Mouse (Mus musculus): Measurements from ENCODE around the gene Myo7a. TPM values are rescaled to one million over a fixed set of nuclear protein-coding genes. Genes with fewer than 3 reads are reported as not detected.
A peak's percentile ranks its signal among the peaks of the same experiment; 100 is the strongest.

Gene Myo7a
- 31.4 and 48.8 TPM in 2 replicates for polyA plus RNA-seq (2011; ENCODE audit: insufficient read length, low read depth, missing spikeins)

DNA sequence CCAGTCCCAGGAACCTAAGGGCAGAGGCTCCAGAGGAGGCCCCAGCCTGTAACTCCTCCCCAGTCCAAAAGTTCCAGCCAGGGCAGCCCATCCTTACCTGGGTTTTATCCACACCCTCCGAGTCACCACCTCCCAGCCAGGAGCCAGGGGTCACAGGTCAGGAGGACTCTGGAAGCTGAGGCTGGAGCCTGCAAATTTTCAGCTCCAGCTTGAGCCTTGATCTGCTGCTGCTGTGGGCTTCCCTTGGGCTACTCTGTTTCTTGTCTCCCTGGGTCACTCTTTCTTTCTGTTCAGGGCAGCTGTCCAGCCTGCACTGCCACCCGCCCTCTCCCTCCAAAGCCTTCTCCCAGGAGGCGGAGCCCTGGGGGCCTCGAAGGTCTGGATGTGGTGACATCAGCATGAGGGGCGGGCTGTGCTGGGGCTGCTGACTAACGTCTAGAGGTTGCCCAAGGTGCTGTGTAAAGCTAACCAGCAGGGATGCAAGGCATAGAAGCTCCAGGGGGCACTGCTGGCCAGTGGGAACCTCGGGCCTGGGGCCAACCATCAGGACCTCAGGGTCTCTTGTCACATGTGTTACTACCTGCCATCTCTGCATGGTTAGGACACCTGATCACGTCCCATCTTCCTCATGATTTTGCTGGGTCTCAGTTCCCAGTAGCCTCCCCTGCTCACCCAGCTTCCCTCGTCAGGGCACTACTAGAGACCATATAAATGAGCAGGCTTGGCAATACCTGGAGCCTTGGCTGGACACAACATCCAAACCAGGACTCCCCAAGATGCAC lies at the start of gene Myo7a:
Gene Myo7a (minus strand): TSS at position 346 of the 782 bp plus-strand sequence.
- peak; percentile 76 for TF ChIP-seq POLR2A (IDR thresholded peaks at IDR 0.05; ENCODE audit: low read depth, low read length)
- no peak for TF ChIP-seq CTCF (IDR thresholded peaks at IDR 0.05; ENCODE audit: borderline replicate concordance, insufficient read depth, low read length)
- Histone ChIP-seq H3K27ac (ENCODE audit: insufficient read depth, low read length) (peak within 1 kb of the TSS; percentile 20; the same call in 1 of the 2 replicates), H3K4me1 (ENCODE audit: control insufficient read depth, insufficient read depth, low read length) (peaks cover 10% of the 10 kb centered on the region), H3K4me3 (ENCODE audit: insufficient read depth, low read length) (peak within 1 kb of the TSS; percentile 25)

DNA sequence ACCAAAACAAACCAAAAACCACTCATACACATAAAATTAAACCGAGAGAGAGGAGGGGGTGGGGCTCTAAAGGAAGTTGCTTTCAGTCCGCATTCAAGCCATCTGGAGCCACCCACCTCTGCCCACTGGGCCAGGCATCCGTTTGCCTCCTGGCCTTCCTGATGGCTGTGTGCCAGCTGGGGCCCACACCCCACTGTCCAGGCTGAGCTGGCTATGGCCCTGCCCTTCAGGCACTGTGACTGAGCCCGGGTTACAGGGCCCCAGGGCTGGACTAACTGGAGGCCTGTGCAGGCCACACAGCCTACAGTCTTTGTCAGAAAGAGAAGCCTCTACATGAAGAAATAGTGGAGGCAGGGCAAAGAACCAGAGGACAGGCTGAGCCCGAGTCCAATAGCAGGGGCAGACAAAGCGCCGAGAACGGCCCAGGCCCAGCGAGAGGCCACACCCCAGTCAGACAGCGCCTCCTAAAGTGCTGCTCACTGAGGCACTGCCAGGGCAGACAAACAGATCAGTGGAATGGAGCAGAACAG lies 45.7 kb upstream of the Myo7a start:
- TF ChIP-seq POLR2A (IDR thresholded peaks at IDR 0.05; ENCODE audit: low read depth, low read length): no peak
- TF ChIP-seq CTCF (IDR thresholded peaks at IDR 0.05; ENCODE audit: borderline replicate concordance, insufficient read depth, low read length): no peak
- H3K4me3 ChIP-seq (ENCODE audit: insufficient read depth, low read length): no peak overlapping the region
- H3K27ac ChIP-seq (ENCODE audit: insufficient read depth, low read length): peak overlapping the region; percentile 11; the same call in 1 of the 2 replicates
- peaks cover 3% of the 10 kb centered on the region for H3K4me1 ChIP-seq (ENCODE audit: control insufficient read depth, insufficient read depth, low read length)

DNA sequence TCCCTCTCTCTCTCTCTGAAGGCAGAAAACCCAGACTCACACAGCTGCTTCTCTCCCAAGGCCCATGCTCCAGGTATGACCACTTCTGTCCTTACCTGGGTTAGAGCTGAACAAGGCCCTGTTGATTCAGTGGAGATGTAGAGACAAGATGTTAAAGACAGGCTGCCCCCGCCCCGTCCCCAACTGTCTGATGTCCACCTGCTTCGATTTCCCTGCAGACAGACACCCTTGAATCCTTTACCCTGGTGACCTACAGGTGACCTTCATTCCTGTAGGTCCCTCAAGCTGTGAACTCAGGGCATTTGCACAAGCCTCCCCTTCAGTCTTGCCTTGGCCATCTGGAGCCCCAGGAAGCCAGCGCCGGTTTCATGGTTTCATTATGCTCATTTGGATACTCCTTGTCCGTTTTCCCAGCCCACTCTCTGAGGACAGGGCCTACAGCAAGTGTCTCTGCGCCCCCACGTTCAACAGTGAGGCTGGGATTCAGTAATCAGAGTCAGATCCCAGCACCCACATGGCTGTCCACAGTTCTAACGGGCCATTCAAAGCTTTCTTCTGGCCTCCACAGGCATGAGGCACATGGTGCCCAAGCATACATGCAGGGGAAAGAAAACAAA lies 45.2 kb upstream of the Myo7a start:
- Histone ChIP-seq H3K27ac (ENCODE audit: insufficient read depth, low read length) (no peak overlapping the region; the same call in 1 of the 2 replicates), H3K4me3 (ENCODE audit: insufficient read depth, low read length) (no peak overlapping the region), H3K4me1 (ENCODE audit: control insufficient read depth, insufficient read depth, low read length) (peaks cover 7% of the 10 kb centered on the region)
- no peak for TF ChIP-seq POLR2A (IDR thresholded peaks at IDR 0.05; ENCODE audit: low read depth, low read length)
- TF ChIP-seq CTCF (IDR thresholded peaks at IDR 0.05; ENCODE audit: borderline replicate concordance, insufficient read depth, low read length): no peak

DNA sequence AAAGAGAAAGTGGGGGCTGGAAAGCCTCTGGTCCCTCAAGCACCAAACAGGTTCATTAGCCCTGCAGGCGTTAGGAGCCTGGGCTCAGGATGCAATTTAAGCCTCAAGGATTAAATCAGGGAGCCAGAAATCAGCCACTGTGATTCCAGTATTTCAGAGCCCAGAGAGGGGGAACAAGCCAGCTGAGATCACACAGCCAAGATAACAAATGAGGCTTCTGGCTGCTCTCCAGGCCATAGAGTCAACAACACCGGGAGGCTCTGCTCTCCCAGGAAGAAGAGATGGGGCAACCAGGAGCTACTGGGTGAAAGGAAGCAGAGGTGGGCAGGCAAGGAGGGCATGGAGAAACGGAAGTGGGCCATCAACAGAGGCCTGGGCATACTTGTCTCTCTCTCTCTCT lies 44.4 kb upstream of the Myo7a start:
- Histone ChIP-seq H3K4me1 (ENCODE audit: control insufficient read depth, insufficient read depth, low read length) (peaks cover 7% of the 10 kb centered on the region), H3K4me3 (ENCODE audit: insufficient read depth, low read length) (no peak overlapping the region), H3K27ac (ENCODE audit: insufficient read depth, low read length) (no peak overlapping the region)
- TF ChIP-seq CTCF (IDR thresholded peaks at IDR 0.05; ENCODE audit: borderline replicate concordance, insufficient read depth, low read length): no peak
- TF ChIP-seq POLR2A (IDR thresholded peaks at IDR 0.05; ENCODE audit: low read depth, low read length): no peak

DNA sequence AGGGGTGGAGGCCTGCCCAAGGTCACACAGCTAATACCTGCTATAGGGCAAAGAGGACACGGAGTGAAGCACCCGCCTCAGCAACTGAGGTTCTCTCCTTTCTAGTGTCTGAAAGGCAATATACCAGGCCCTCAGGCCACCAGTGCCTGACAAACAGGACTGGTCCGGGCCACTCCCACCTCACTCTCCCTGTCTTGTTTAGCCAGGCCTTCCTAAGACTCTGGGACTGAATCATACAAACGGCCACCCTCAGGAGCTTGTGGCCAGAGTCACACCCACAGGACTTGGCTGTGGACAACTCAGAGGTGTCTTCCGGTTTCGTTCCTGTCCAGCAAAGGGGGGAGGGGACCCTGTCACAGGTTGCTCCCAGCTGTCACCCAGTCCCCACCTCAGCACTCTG lies 42.9 kb upstream of the Myo7a start:
- H3K27ac ChIP-seq (ENCODE audit: insufficient read depth, low read length): no peak overlapping the region
- TF ChIP-seq POLR2A (IDR thresholded peaks at IDR 0.05; ENCODE audit: low read depth, low read length): no peak
- TF ChIP-seq CTCF (IDR thresholded peaks at IDR 0.05; ENCODE audit: borderline replicate concordance, insufficient read depth, low read length): no peak
- H3K4me3 ChIP-seq (ENCODE audit: insufficient read depth, low read length): no peak overlapping the region
- peaks cover 7% of the 10 kb centered on the region for H3K4me1 ChIP-seq (ENCODE audit: control insufficient read depth, insufficient read depth, low read length)

DNA sequence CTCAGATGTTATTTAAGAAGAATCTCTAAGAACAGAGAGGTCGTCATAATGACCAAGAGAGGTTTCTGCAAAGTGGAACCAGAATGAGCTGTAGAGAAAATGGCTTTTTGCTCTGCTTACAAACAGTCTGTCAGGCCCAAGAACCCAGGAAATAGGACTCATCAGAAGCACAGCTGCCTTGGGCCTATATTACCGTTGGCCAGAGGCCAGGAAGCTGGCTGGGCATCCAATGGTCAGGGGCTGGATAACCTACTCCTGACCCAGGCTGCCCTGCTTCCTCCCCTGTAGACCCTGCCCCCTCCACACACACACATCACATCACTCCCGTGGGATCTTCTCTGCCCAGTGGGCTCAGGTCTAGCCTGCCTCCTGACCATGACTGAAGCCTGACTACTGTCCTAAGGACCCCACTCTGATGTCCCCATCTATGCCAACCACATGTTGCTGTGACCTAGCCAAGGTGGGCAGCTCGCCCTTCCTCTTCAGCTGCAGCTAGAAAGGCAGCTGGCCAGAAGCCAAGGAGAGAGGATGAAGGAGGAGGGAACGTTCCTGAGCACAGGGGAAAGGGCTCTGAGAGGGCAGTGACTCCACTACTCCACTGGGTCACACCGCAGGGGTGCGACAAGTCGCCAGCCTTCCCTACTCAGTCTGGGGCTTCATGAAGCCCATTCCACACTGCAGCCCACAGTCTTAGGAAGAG lies 40.9 kb upstream of the Myo7a start:
- peaks cover 7% of the 10 kb centered on the region for H3K4me1 ChIP-seq (ENCODE audit: control insufficient read depth, insufficient read depth, low read length)
- no peak overlapping the region for H3K27ac ChIP-seq (ENCODE audit: insufficient read depth, low read length)
- TF ChIP-seq POLR2A (IDR thresholded peaks at IDR 0.05; ENCODE audit: low read depth, low read length): no peak
- TF ChIP-seq CTCF (IDR thresholded peaks at IDR 0.05; ENCODE audit: borderline replicate concordance, insufficient read depth, low read length): no peak
- H3K4me3 ChIP-seq (ENCODE audit: insufficient read depth, low read length): no peak overlapping the region

DNA sequence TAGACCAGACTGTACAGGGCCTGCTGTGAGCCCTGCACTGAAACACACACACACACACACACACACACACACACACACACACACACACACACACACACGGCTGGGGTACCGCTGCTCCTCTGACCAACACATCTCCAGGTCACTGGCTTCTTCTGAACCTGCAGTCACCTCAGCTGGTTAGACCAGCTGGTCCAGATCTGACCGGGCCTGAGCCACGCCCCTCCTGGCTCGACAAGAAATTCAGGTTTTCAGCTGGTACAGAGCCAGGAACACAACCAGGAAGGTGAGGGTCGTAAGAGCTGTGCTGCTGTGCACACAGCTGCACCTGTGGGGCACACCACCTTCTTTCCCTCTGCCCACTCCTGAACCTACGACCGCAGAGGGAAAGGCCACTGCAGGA lies 39.2 kb upstream of the Myo7a start:
- TF ChIP-seq CTCF (IDR thresholded peaks at IDR 0.05; ENCODE audit: borderline replicate concordance, insufficient read depth, low read length): no peak
- TF ChIP-seq POLR2A (IDR thresholded peaks at IDR 0.05; ENCODE audit: low read depth, low read length): no peak
- H3K4me3 ChIP-seq (ENCODE audit: insufficient read depth, low read length): no peak overlapping the region
- H3K4me1 ChIP-seq (ENCODE audit: control insufficient read depth, insufficient read depth, low read length): peaks cover 7% of the 10 kb centered on the region
- H3K27ac ChIP-seq (ENCODE audit: insufficient read depth, low read length): no peak overlapping the region

DNA sequence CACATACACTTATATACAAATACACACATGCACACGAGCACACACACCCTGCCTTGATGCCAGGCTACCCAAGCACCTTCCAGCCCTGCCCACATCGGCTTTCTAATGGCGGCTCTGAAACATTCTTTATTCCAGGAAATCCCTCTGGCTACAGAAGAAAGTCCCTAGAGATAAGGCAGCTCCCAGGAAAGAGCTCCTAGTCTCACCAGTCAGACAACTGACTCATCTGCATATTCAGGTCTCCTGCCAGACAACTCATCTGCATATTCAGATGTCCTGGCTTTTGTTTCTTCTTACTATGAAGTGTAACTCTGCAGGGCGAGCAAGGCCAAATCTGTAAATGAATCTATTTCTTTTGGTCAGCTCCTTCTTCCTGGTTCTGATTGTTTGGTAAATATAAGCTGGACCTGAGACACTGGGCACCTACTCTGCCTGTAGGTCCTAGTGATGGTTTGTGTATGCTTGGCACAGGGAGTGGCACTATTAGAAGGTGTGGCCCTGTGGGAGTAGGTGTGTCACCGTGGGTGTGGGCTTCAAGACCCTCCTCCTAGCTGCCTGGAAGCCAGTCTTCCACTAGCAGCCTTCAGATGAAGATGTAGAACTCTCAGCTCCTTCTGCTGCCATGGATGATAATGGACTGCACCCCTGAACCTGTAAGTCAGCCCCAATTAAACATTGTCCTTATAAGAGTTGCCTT lies 38.5 kb upstream of the Myo7a start:
- peaks cover 7% of the 10 kb centered on the region for H3K4me1 ChIP-seq (ENCODE audit: control insufficient read depth, insufficient read depth, low read length)
- no peak for TF ChIP-seq CTCF (IDR thresholded peaks at IDR 0.05; ENCODE audit: borderline replicate concordance, insufficient read depth, low read length)
- TF ChIP-seq POLR2A (IDR thresholded peaks at IDR 0.05; ENCODE audit: low read depth, low read length): no peak
- H3K4me3 ChIP-seq (ENCODE audit: insufficient read depth, low read length): no peak overlapping the region
- H3K27ac ChIP-seq (ENCODE audit: insufficient read depth, low read length): no peak overlapping the region

DNA sequence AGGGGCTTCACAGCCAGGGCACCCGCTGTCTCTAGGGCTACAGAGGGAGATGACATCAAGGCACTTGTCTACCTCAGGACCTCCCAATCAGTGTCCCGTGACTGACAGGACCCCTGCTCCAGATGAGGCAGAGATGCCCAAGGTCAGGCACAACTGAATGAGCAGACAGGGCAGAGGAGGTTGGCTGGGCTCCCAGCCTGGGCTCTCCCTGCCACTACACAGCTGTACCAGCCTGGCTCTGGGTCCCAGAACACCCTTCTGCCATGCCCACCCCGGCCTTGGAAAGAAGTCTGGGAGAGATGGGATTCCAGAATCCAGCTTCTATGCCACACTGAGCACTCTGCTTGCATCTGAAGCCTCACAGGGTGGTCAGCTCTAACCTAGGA lies 36.9 kb upstream of the Myo7a start:
- TF ChIP-seq CTCF (IDR thresholded peaks at IDR 0.05; ENCODE audit: borderline replicate concordance, insufficient read depth, low read length): no peak
- no peak for TF ChIP-seq POLR2A (IDR thresholded peaks at IDR 0.05; ENCODE audit: low read depth, low read length)
- H3K27ac ChIP-seq (ENCODE audit: insufficient read depth, low read length): no peak overlapping the region
- H3K4me3 ChIP-seq (ENCODE audit: insufficient read depth, low read length): no peak overlapping the region
- peaks cover 7% of the 10 kb centered on the region for H3K4me1 ChIP-seq (ENCODE audit: control insufficient read depth, insufficient read depth, low read length)
